Mouse (Mus musculus): ENCODE results near the gene Paqr8.

- TF ChIP-seq MXI1 (IDR thresholded peaks at IDR 0.05; ENCODE audit: low read depth, low read length) (no peak), ZNF384 (IDR thresholded peaks at IDR 0.05; ENCODE audit: low read depth, low read length) (no peak), SMC3 (IDR thresholded peaks at IDR 0.05; ENCODE audit: low read depth, low read length) (no peak), TAL1 (IDR thresholded peaks at IDR 0.05; ENCODE audit: low read length) (no peak), CTCF (IDR thresholded peaks at IDR 0.05 in 2 of 3, conservative IDR thresholded peaks at IDR 0.05 in 1 of 3; ENCODE audit: control insufficient read depth in 1 of 3, insufficient read depth in 1 of 3, low read depth in 2 of 3, low read length in 3 of 3, poor library complexity in 1 of 3, severe bottlenecking in 1 of 3) (no peak), POLR2A (IDR thresholded peaks at IDR 0.05; ENCODE audit: control insufficient read depth in 1 of 2, insufficient read depth in 1 of 2, low read depth in 1 of 2, low read length in 2 of 2, poor library complexity in 1 of 2) (no peak), USF1 (IDR thresholded peaks at IDR 0.05; ENCODE audit: low read depth, low read length) (no peak), ELF1 (IDR thresholded peaks at IDR 0.05; ENCODE audit: low read depth, low read length) (no peak), GATA1 (IDR thresholded peaks at IDR 0.05; ENCODE audit: low read depth, low read length) (no peak), ZC3H11A (IDR thresholded peaks at IDR 0.05; ENCODE audit: low read depth, low read length) (no peak), E2F4 (IDR thresholded peaks at IDR 0.05; ENCODE audit: borderline replicate concordance, low read depth, low read length) (no peak), HCFC1 (IDR thresholded peaks at IDR 0.05; ENCODE audit: low read depth, low read length) (no peak), POLR2AphosphoS2 (IDR thresholded peaks at IDR 0.05; ENCODE audit: low read length) (no peak)
Observed at GRCm38 (mm10) chr1:20941322-20941721, 50.9 kb downstream of the Paqr8 start.
